Mouse (Mus musculus): Measurements from ENCODE around the gene Clpb. TPM values are rescaled to one million over a fixed set of nuclear protein-coding genes. Genes with fewer than 3 reads are reported as not detected.
A peak's percentile ranks its signal among the peaks of the same experiment; 100 is the strongest.

Clpb gene
- polyA plus RNA-seq, 1 experiment = 25.7 TPM

DNA sequence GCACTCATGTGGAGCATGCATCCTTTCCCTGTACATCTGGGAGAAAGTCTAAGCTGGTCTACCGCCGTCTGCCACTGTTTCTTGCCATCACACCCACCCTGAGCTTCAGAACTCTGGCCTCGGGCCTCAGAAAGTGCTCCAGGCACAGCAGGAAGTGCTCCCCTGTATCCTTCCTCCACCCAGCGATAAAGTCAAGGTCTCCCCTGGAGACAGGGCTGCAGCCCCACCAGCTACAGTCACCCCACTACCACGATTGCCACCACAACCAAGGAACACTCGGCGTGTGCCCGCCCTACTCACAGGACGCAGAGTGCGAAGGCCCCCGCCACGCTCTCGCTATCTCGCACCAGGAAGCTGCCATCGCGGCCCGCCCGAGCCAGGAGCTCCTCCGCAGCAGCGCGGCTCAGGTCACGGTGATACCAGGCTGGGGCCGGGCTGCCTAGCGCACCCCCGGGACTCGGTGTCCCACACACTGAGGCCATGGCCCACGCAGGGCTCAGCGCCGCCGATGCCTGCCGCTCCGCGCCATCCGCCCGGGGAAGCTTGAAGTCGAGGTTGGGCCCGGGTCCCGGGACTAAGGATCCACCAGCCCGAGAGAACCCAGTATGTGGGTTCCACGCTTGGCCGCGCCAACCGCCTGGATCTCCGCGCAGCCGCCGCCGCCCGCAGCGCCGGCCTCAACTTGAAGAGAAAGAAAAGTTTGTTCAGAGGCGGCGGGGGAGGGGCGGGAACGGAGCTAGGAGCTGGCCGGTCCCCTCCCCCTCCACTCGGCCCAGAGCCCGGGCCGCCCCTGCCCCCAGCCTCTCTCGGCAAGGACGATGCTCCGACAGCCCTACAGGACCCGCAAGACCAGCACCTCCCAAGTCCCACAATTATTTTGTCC, 173.1 kb downstream of the Clpb start:
- H3K4me1 ChIP-seq (ENCODE audit: control insufficient read depth, insufficient read depth, low read length) = peaks cover 7% of the 10 kb centered on the region
- H3K4me3 ChIP-seq (ENCODE audit: insufficient read depth, low read length) = peak overlapping the region; percentile 79
- TF ChIP-seq CTCF (IDR thresholded peaks at IDR 0.05; ENCODE audit: borderline replicate concordance, insufficient read depth, low read length) (no peak), POLR2A (IDR thresholded peaks at IDR 0.05; ENCODE audit: low read depth, low read length) (peak; percentile 42; the same call in 1 of the 2 replicates)
- H3K27ac ChIP-seq (ENCODE audit: insufficient read depth, low read length) = peak overlapping the region; percentile 90

DNA sequence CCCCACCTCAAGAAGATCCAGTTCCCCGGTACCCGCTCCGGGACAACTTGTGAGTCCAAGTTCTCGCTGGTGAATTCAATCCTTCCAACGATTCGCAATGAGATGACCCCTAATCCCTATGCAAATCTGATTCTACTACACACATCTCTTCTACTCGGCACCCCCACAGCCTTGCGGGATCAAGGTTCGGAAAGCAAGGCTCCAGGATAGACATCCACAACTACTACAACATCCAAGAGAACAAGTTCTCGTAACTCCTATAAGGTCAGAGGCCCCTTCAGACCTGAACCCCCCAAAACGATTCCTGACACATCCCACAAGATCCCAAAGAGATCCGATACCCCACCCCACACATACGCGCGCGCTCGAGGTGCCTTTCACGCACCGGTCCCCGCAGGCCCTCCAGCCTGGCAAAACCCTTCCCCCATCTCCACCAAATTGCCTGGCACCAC, 173.7 kb downstream of the Clpb start:
- TF ChIP-seq POLR2A (IDR thresholded peaks at IDR 0.05; ENCODE audit: low read depth, low read length) (no peak; the same call in 1 of the 2 replicates), CTCF (IDR thresholded peaks at IDR 0.05; ENCODE audit: borderline replicate concordance, insufficient read depth, low read length) (no peak)
- peak overlapping the region; percentile 79 for H3K4me3 ChIP-seq (ENCODE audit: insufficient read depth, low read length)
- peak overlapping the region; percentile 90 for H3K27ac ChIP-seq (ENCODE audit: insufficient read depth, low read length)
- peaks cover 7% of the 10 kb centered on the region for H3K4me1 ChIP-seq (ENCODE audit: control insufficient read depth, insufficient read depth, low read length)

DNA sequence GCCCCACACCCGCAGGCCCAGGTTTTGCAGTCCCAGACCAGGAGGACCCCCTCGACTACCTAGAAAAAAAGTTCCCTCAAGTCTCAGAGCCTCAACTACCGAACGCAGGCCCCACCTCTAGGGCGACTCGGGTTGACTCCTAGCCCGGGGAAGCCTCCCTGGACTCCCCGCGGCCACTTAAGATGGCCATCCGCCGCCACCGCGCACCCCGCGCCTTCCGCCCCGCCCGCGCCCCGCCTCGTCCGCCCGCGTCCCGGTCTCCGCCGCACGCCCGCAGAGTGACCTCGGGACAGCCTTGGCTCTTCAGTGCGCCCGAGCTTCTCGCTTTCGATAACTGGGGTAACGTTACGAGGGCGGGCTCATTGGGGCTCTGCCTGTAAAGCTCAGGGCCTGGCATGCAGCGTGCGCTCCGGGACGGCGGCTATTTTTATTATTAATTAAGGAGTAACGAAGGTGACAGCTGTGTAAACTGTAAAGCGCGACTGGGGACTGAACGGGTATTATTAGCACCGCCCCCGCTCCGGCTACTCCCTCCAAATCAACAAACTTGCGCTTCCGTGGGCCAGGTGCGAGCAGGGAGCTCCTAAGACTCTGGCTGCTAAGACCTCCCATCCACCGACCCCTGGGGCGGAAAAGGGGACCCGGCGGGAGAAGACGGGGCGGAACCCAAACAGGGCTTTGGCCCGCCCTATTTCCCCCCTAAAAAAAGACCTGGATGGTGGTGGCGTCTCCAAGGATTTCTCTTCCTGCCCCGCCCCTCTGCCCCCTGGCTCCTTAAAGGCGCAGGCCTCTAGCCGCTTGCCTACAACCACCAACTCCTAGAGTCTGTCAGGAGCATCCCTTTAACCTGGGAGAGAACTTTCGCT, 174.4 kb downstream of the Clpb start, which contains the start of gene Inppl1:
Inppl1 (minus strand) TSS at position 624 of the 866 bp plus-strand sequence.
- Histone ChIP-seq H3K27ac (ENCODE audit: insufficient read depth, low read length) (peak within 1 kb of the TSS; percentile 90), H3K4me3 (ENCODE audit: insufficient read depth, low read length) (peak within 1 kb of the TSS; percentile 79), H3K4me1 (ENCODE audit: control insufficient read depth, insufficient read depth, low read length) (peaks cover 7% of the 10 kb centered on the region)
- TF ChIP-seq POLR2A (IDR thresholded peaks at IDR 0.05; ENCODE audit: low read depth, low read length) (peak; percentile 67), CTCF (IDR thresholded peaks at IDR 0.05; ENCODE audit: borderline replicate concordance, insufficient read depth, low read length) (no peak)

DNA sequence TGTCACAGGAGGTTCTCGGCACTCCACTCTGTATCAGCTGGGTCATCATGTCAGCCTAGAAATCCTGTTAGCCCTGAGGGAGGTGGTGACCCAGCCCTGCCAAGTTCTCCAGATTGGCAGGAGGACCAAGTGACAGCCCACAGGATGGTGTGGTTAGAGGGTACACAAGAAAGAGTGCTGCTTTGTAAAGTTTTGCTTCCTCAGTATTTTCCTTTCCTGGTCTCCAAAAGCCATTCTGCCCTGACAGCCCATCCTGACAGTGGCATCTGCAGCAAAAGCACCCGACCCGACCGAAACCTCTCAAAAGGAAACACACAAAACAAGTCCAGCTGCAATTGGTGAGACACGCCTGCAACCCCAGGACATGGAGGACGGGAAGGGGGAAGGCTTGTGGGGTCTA, 180.8 kb downstream of the Clpb start:
- Histone ChIP-seq H3K4me3 (ENCODE audit: insufficient read depth, low read length) (no peak overlapping the region), H3K27ac (ENCODE audit: insufficient read depth, low read length) (no peak overlapping the region), H3K4me1 (ENCODE audit: control insufficient read depth, insufficient read depth, low read length) (no peaks in the 10 kb centered on the region)
- TF ChIP-seq POLR2A (IDR thresholded peaks at IDR 0.05; ENCODE audit: low read depth, low read length) (no peak), CTCF (IDR thresholded peaks at IDR 0.05; ENCODE audit: borderline replicate concordance, insufficient read depth, low read length) (no peak)

Other genes with a start within 250 kb of the Clpb start
- gene Pde2a, start 241.9 kb upstream of the Clpb start, polyA plus RNA-seq (2011; ENCODE audit: insufficient read length, low read depth, missing spikeins) = not detected in 2 replicates
- gene Art2b, start 78.0 kb upstream of the Clpb start, polyA plus RNA-seq (2011; ENCODE audit: insufficient read length, low read depth, missing spikeins) = not detected in 2 replicates
- not detected in 2 replicates for gene Phox2a, start 154.7 kb downstream of the Clpb start, polyA plus RNA-seq (2011; ENCODE audit: insufficient read length, low read depth, missing spikeins)
- 61.7 and 73.8 TPM in 2 replicates for gene Inppl1, start 174.6 kb downstream of the Clpb start, polyA plus RNA-seq (2011; ENCODE audit: insufficient read length, low read depth, missing spikeins)
- gene Folr2, start 193.6 kb downstream of the Clpb start, polyA plus RNA-seq (2011; ENCODE audit: insufficient read length, low read depth, missing spikeins) = 0.74 TPM in 1 of 2 replicates, not detected in the other
- 43.2 and 47.1 TPM in 2 replicates for gene Anapc15, start 200.1 kb downstream of the Clpb start, polyA plus RNA-seq (2011; ENCODE audit: insufficient read length, low read depth, missing spikeins)
- 0.56 and 1.5 TPM in 2 replicates for gene Folr1, start 207.2 kb downstream of the Clpb start, polyA plus RNA-seq (2011; ENCODE audit: insufficient read length, low read depth, missing spikeins)
- 132 and 151 TPM in 2 replicates for gene Lamtor1, start 242.3 kb downstream of the Clpb start, polyA plus RNA-seq (2011; ENCODE audit: insufficient read length, low read depth, missing spikeins)
- not detected in 2 replicates for gene Tomt, start 242.7 kb downstream of the Clpb start, polyA plus RNA-seq (2011; ENCODE audit: insufficient read length, low read depth, missing spikeins)

All from embryonic fibroblast, embryonic 13.5 days (primary cell).